Mouse (Mus musculus) small intestine, adult 10 weeks (tissue): ENCODE data around the gene March11. TPM values are rescaled to one million over a fixed set of nuclear protein-coding genes. Genes with fewer than 3 reads are reported as not detected.

Source experiments
- polyA plus RNA-seq: library from polyadenylated mRNA; stranded (reverse); fragments of 350-450 nt; fragmentation: Illumina TruSeq; extraction: RNeasy Lipid Tissue Mini Kit (QIAGEN cat#74804); gene quantifications from one replicate; pipeline ENCODE4 v1.2.3, GENCODE M21; 2014; ENCODE audit warnings: low replicate concordance

March11 gene
- not detected for polyA plus RNA-seq

GRCm38 (mm10) chr15:26308629-26309230 is at the start of gene March11:
Gene March11, plus strand, starts transcription at chr15:26309048.

